ENCODE assay signal across 8 mouse cellular contexts in the genomic region with DNA sequence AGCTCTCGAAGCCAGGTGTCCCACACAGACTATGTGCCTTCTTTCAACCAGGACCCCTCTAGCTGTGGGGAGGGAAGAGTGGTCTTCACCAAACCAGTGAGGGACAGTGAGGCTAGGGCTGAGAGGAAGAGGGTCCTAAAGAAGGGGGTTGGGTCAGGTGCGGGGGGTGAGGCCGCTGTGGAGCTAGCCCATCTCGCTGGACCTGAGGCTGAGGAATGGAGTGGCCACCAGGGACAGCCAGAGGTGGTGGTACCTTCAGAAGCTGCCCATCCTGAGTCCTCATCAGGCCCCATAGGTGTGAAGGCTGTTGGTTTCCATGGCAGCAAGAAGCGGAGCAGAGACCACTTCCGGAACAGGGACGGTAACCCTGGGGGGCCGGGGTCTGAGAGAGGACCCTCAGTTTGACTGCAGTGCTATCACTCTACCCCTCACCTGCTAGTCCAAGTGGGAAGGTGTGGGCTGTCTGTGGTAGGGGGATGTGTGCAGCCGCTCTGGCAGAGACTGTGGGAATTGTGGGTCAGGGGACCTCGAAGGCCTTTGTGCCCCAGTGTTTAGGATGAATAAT. TPM values are rescaled to one million over a fixed set of nuclear protein-coding genes. Genes with fewer than 3 reads are reported as not detected.
A peak's percentile ranks its signal among the peaks of the same experiment; 100 is the strongest.
DNase-seq lines count a peak whose midpoint lies in the region; ATAC-seq and TF ChIP-seq lines count a peak whose summit lies in the region.

No protein-coding gene starts in this region.

- no peaks in the 10 kb centered on the region for H3K27me3 ChIP-seq in heart, embryonic 13.5 days (replicated peaks)
- no peaks in the 10 kb centered on the region for H3K27me3 ChIP-seq in heart, adult 2 months (ENCODE audit: control insufficient read depth, insufficient read depth, low read length)
- no peaks in the 10 kb centered on the region for H3K27me3 ChIP-seq in forebrain, embryonic 15.5 days
- no peaks in the 10 kb centered on the region for H3K27me3 ChIP-seq in liver, postnatal 0 days (ENCODE audit: insufficient read depth, low read length)

- ATAC-seq in heart, embryonic 13.5 days (ENCODE audit: extremely low read depth, insufficient number of reproducible peaks, low FRiP score, low TSS enrichment) = no peak
- no peak for ATAC-seq in forebrain, embryonic 15.5 days (replicated peaks)
- ATAC-seq in liver, postnatal 0 days = no peak
- ATAC-seq in activated CD4-positive, CD25-positive, alpha-beta regulatory T cell, adult 4 months = no peak

- no peak for TF ChIP-seq EP300 in heart, adult 2 months (IDR thresholded peaks at IDR 0.05; ENCODE audit: insufficient read depth, low read depth, low read length)
- no peak for TF ChIP-seq EP300 in liver, postnatal 0 days (IDR thresholded peaks at IDR 0.05; ENCODE audit: low read depth)

- in situ Hi-C loops in ES-E14 (cut with MboI; ENCODE audit: low sequenced_read_pairs in 2 of 2, unreplicated experiment in 2 of 2) = no loop called here

- no peaks in the 10 kb centered on the region for H3K79me2 ChIP-seq in heart, adult 2 months (replicated peaks; ENCODE audit: control insufficient read depth, insufficient read depth, low read length)

- peaks cover 26% of the 10 kb centered on the region for H3K4me1 ChIP-seq in heart, embryonic 13.5 days
- H3K4me1 ChIP-seq in heart, adult 2 months (ENCODE audit: control insufficient read depth, insufficient read depth, low read length) = peaks cover 8% of the 10 kb centered on the region
- H3K4me1 ChIP-seq in ES-E14 (ENCODE audit: control insufficient read depth in 2 of 2, insufficient read depth in 2 of 2, low read length in 2 of 2, poor library complexity in 1 of 2) = peaks cover 0 to 15% of the 10 kb centered on the region in 2 experiments; a peak in 1 of 4 replicates
- peaks cover 25% of the 10 kb centered on the region for H3K4me1 ChIP-seq in forebrain, embryonic 15.5 days
- H3K4me1 ChIP-seq in liver, postnatal 0 days (ENCODE audit: insufficient read depth) = peaks cover 17% of the 10 kb centered on the region

- TF ChIP-seq CTCF in heart, adult 2 months (IDR thresholded peaks at IDR 0.05) = no peak
- no peak for TF ChIP-seq CTCF in liver, postnatal 0 days (IDR thresholded peaks at IDR 0.05; ENCODE audit: low read depth)

- peak overlapping the region; percentile 90 for H3K27ac ChIP-seq in heart, embryonic 13.5 days (replicated peaks)
- H3K27ac ChIP-seq in heart, adult 2 months = no peak overlapping the region
- H3K27ac ChIP-seq in ES-E14 (ENCODE audit: insufficient read depth, low read depth, low read length, poor library complexity, severe bottlenecking) = no peak overlapping the region
- no peak overlapping the region for H3K27ac ChIP-seq in forebrain, embryonic 15.5 days (replicated peaks)
- no peak overlapping the region for H3K27ac ChIP-seq in liver, postnatal 0 days (ENCODE audit: low read depth)

- no peak for TF ChIP-seq POLR2A in heart, adult 2 months (IDR thresholded peaks at IDR 0.05; ENCODE audit: insufficient read depth, low read depth, low read length)

- no peaks in the 10 kb centered on the region for H3K9me3 ChIP-seq in heart, embryonic 13.5 days
- no peaks in the 10 kb centered on the region for H3K9me3 ChIP-seq in ES-E14 (ENCODE audit: control insufficient read depth, insufficient read depth, low read depth, low read length)
- H3K9me3 ChIP-seq in forebrain, embryonic 15.5 days = no peaks in the 10 kb centered on the region
- H3K9me3 ChIP-seq in liver, postnatal 0 days (ENCODE audit: low read length) = no peaks in the 10 kb centered on the region

- peaks cover 42% of the 10 kb centered on the region for H3K36me3 ChIP-seq in heart, embryonic 13.5 days
- H3K36me3 ChIP-seq in heart, adult 2 months (ENCODE audit: control insufficient read depth, insufficient read depth, low read length) = no peaks in the 10 kb centered on the region; the same call in 1 of the 2 replicates
- peaks cover 30% of the 10 kb centered on the region for H3K36me3 ChIP-seq in ES-E14 (ENCODE audit: control insufficient read depth, insufficient read depth, low read length, poor library complexity, severe bottlenecking)
- peaks cover 21% of the 10 kb centered on the region for H3K36me3 ChIP-seq in forebrain, embryonic 15.5 days
- peaks cover 23% of the 10 kb centered on the region for H3K36me3 ChIP-seq in liver, postnatal 0 days (replicated peaks; ENCODE audit: insufficient read depth, low read length)

- 85% methylated on average over 10 of the region's 10 CpGs for WGBS in heart, embryonic 13.5 days
- 85% methylated on average over 10 of the region's 10 CpGs for WGBS in heart, adult 2 months
- WGBS in forebrain, embryonic 15.5 days = 92% methylated on average over 10 of the region's 10 CpGs
- WGBS in liver, postnatal 0 days (ENCODE audit: insufficient replicate concordance) = 88% methylated on average over 10 of the region's 10 CpGs

- no peak for DNase-seq in heart, adult 2 months
- no peak for DNase-seq in ES-E14 (ENCODE audit: low read depth, low spot score)
- no peak for DNase-seq in liver, postnatal 0 days
- DNase-seq in retina, postnatal 1 day = no peak
- DNase-seq in spleen, postnatal 36 days (ENCODE audit: low spot score in 2 of 2) = no peak

- peak overlapping the region; percentile 84 for H3K4me3 ChIP-seq in heart, embryonic 13.5 days
- H3K4me3 ChIP-seq in heart, adult 2 months = no peak overlapping the region
- peak overlapping the region; percentile 75 to 76 for H3K4me3 ChIP-seq in ES-E14 (ENCODE audit: insufficient read depth in 1 of 2, low read depth in 1 of 2, low read length in 2 of 2, poor library complexity in 1 of 2, severe bottlenecking in 1 of 2)
- H3K4me3 ChIP-seq in forebrain, embryonic 15.5 days = peak overlapping the region; percentile 80
- H3K4me3 ChIP-seq in liver, postnatal 0 days (ENCODE audit: low read depth, low read length) = peak overlapping the region; percentile 90

- intact Hi-C loops in heart, adult 2 months (cut with DNase I) = no loop called here

- peak overlapping the region; percentile 96 for H3K9ac ChIP-seq in heart, embryonic 13.5 days
- H3K9ac ChIP-seq in heart, adult 2 months (ENCODE audit: low read depth, low read length) = no peak overlapping the region
- peak overlapping the region; percentile 83 for H3K9ac ChIP-seq in ES-E14 (ENCODE audit: insufficient read depth, low read depth, low read length, poor library complexity, severe bottlenecking)
- peak overlapping the region; percentile 82 for H3K9ac ChIP-seq in forebrain, embryonic 15.5 days (replicated peaks)
- peak overlapping the region; percentile 91 for H3K9ac ChIP-seq in liver, postnatal 0 days (replicated peaks)

- H3K4me2 ChIP-seq in heart, embryonic 13.5 days = peak overlapping the region; percentile 98
- peak overlapping the region; percentile 92 for H3K4me2 ChIP-seq in forebrain, embryonic 15.5 days (replicated peaks)
- peak overlapping the region; percentile 94 for H3K4me2 ChIP-seq in liver, postnatal 0 days (ENCODE audit: low read depth, low read length)

TF ChIP-seq in ES-E14, 5 proteins besides CTCF, POLR2A, EP300 and RAD21:
- TF ChIP-seq ZNF384 (IDR thresholded peaks at IDR 0.05; ENCODE audit: low read depth, low read length) (no peak), HCFC1 (IDR thresholded peaks at IDR 0.05; ENCODE audit: borderline replicate concordance, insufficient read depth, low read length) (no peak), ZC3H11A (IDR thresholded peaks at IDR 0.05; ENCODE audit: borderline replicate concordance, low read depth, low read length) (no peak), MAFK (IDR thresholded peaks at IDR 0.05; ENCODE audit: insufficient read depth, low read depth, low read length) (no peak), CHD2 (IDR thresholded peaks at IDR 0.05; ENCODE audit: low read depth, low read length) (no peak)

RNA-seq across cellular contexts. Expression of a gene that starts 1.5 kb away (rescaled TPM):
- 58.2 and 60.7 TPM in 2 replicates for polyA plus RNA-seq in heart, embryonic 13.5 days (2015; fragmentation: Nextera tagmentation; extraction: Ambion mirVana)
- 10 to 100 TPM; 13.6 to 14.8 TPM for total RNA-seq in heart, adult 2 months (2021)
- polyA plus RNA-seq in heart, adult 2 months (2012; rRNA removed) = 33.2 and 36.9 TPM in 2 replicates
- total RNA-seq in ES-E14 (2012; rRNA removed) = 51.0 and 64.3 TPM in 2 replicates
- 103 and 106 TPM in 2 replicates for polyA plus RNA-seq in forebrain, embryonic 15.5 days (2015; fragmentation: Nextera tagmentation; extraction: Ambion mirVana)
- 24.1 and 25.2 TPM in 2 replicates for polyA plus RNA-seq in liver, postnatal 0 days (2015; fragmentation: Nextera tagmentation; extraction: Ambion mirVana)
- 10 to 100 TPM; 22.8 to 50.7 TPM for polyA plus RNA-seq in activated CD4-positive, CD25-positive, alpha-beta regulatory T cell, adult 4 months (2017; shearing (Covaris generic))

RNA-seq across cellular contexts. Expression of a gene that starts 18.0 kb away (rescaled TPM):
- 750 and 845 TPM in 2 replicates for polyA plus RNA-seq in heart, embryonic 13.5 days (2015; fragmentation: Nextera tagmentation; extraction: Ambion mirVana)
- 100 to 1,000 TPM; 424 to 434 TPM for total RNA-seq in heart, adult 2 months (2021)
- 641 and 822 TPM in 2 replicates for polyA plus RNA-seq in heart, adult 2 months (2012; rRNA removed)
- 403 and 951 TPM in 2 replicates for total RNA-seq in ES-E14 (2012; rRNA removed)
- 286 and 294 TPM in 2 replicates for polyA plus RNA-seq in forebrain, embryonic 15.5 days (2015; fragmentation: Nextera tagmentation; extraction: Ambion mirVana)
- polyA plus RNA-seq in liver, postnatal 0 days (2015; fragmentation: Nextera tagmentation; extraction: Ambion mirVana) = 213 and 231 TPM in 2 replicates
- polyA plus RNA-seq in activated CD4-positive, CD25-positive, alpha-beta regulatory T cell, adult 4 months (2017; shearing (Covaris generic)) = 100 to 1,000 TPM; 155 to 235 TPM

RNA-seq across cellular contexts. Expression of a gene that starts 23.9 kb away (rescaled TPM):
- polyA plus RNA-seq in heart, embryonic 13.5 days (2015; fragmentation: Nextera tagmentation; extraction: Ambion mirVana) = 3.5 and 4.4 TPM in 2 replicates
- total RNA-seq in heart, adult 2 months (2021) = not detected
- polyA plus RNA-seq in heart, adult 2 months (2012; rRNA removed) = 0.06 and 0.08 TPM in 2 replicates
- total RNA-seq in ES-E14 (2012; rRNA removed) = 1.0 TPM in 2 replicates
- 1.2 and 1.3 TPM in 2 replicates for polyA plus RNA-seq in forebrain, embryonic 15.5 days (2015; fragmentation: Nextera tagmentation; extraction: Ambion mirVana)
- 0.13 and 0.42 TPM in 2 replicates for polyA plus RNA-seq in liver, postnatal 0 days (2015; fragmentation: Nextera tagmentation; extraction: Ambion mirVana)
- not detected for polyA plus RNA-seq in activated CD4-positive, CD25-positive, alpha-beta regulatory T cell, adult 4 months (2017; shearing (Covaris generic))

RNA-seq across cellular contexts. Expression of a gene that starts 35.6 kb away (rescaled TPM):
- polyA plus RNA-seq in heart, embryonic 13.5 days (2015; fragmentation: Nextera tagmentation; extraction: Ambion mirVana) = 15.0 and 15.6 TPM in 2 replicates
- 10 to 100 TPM; 32.4 to 34.2 TPM for total RNA-seq in heart, adult 2 months (2021)
- 42.0 and 48.1 TPM in 2 replicates for polyA plus RNA-seq in heart, adult 2 months (2012; rRNA removed)
- 0.22 and 0.42 TPM in 2 replicates for total RNA-seq in ES-E14 (2012; rRNA removed)
- 0.81 and 1.4 TPM in 2 replicates for polyA plus RNA-seq in forebrain, embryonic 15.5 days (2015; fragmentation: Nextera tagmentation; extraction: Ambion mirVana)
- polyA plus RNA-seq in liver, postnatal 0 days (2015; fragmentation: Nextera tagmentation; extraction: Ambion mirVana) = 0.37 and 0.63 TPM in 2 replicates
- polyA plus RNA-seq in activated CD4-positive, CD25-positive, alpha-beta regulatory T cell, adult 4 months (2017; shearing (Covaris generic)) = not detected
